Mouse (Mus musculus): ENCODE results near the gene AC129217.1. TPM values are rescaled to one million over a fixed set of nuclear protein-coding genes. Genes with fewer than 3 reads are reported as not detected.

AC129217.1 gene
- polyA plus RNA-seq, 1 experiment from 2014 or later = not detected

Other genes with a start within 250 kb of the AC129217.1 start
- gene Slc22a8, start 238.5 kb upstream of the AC129217.1 start, polyA plus RNA-seq (2014; fragmentation: Illumina TruSeq; extraction: RNeasy Lipid Tissue Mini Kit (QIAGEN cat#74804); ENCODE audit: low read depth, low replicate concordance) = 94.7 TPM
- gene Slc22a6, start 211.7 kb upstream of the AC129217.1 start, polyA plus RNA-seq (2014; fragmentation: Illumina TruSeq; extraction: RNeasy Lipid Tissue Mini Kit (QIAGEN cat#74804); ENCODE audit: low read depth, low replicate concordance) = 75.4 TPM
- gene Chrm1, start 166.0 kb upstream of the AC129217.1 start, polyA plus RNA-seq (2014; fragmentation: Illumina TruSeq; extraction: RNeasy Lipid Tissue Mini Kit (QIAGEN cat#74804); ENCODE audit: low read depth, low replicate concordance) = not detected
- gene Slc3a2, start 106.4 kb upstream of the AC129217.1 start, polyA plus RNA-seq (2014; fragmentation: Illumina TruSeq; extraction: RNeasy Lipid Tissue Mini Kit (QIAGEN cat#74804); ENCODE audit: low read depth, low replicate concordance) = 283 TPM
- gene Wdr74, start 93.9 kb upstream of the AC129217.1 start, polyA plus RNA-seq (2014; fragmentation: Illumina TruSeq; extraction: RNeasy Lipid Tissue Mini Kit (QIAGEN cat#74804); ENCODE audit: low read depth, low replicate concordance) = 6.9 TPM
- not detected for gene 1700092M07Rik, start 89.1 kb upstream of the AC129217.1 start, polyA plus RNA-seq (2014; fragmentation: Illumina TruSeq; extraction: RNeasy Lipid Tissue Mini Kit (QIAGEN cat#74804); ENCODE audit: low read depth, low replicate concordance)
- 39.9 TPM for gene Stx5a, start 88.4 kb upstream of the AC129217.1 start, polyA plus RNA-seq (2014; fragmentation: Illumina TruSeq; extraction: RNeasy Lipid Tissue Mini Kit (QIAGEN cat#74804); ENCODE audit: low read depth, low replicate concordance)
- 50.7 TPM for gene Nxf1, start 72.7 kb upstream of the AC129217.1 start, polyA plus RNA-seq (2014; fragmentation: Illumina TruSeq; extraction: RNeasy Lipid Tissue Mini Kit (QIAGEN cat#74804); ENCODE audit: low read depth, low replicate concordance)
- 44.7 TPM for gene Tmem223, start 58.8 kb upstream of the AC129217.1 start, polyA plus RNA-seq (2014; fragmentation: Illumina TruSeq; extraction: RNeasy Lipid Tissue Mini Kit (QIAGEN cat#74804); ENCODE audit: low read depth, low replicate concordance)
- 44.0 TPM for gene Tmem179b, start 55.3 kb upstream of the AC129217.1 start, polyA plus RNA-seq (2014; fragmentation: Illumina TruSeq; extraction: RNeasy Lipid Tissue Mini Kit (QIAGEN cat#74804); ENCODE audit: low read depth, low replicate concordance)
- 0.77 TPM for gene Taf6l, start 43.4 kb upstream of the AC129217.1 start, polyA plus RNA-seq (2014; fragmentation: Illumina TruSeq; extraction: RNeasy Lipid Tissue Mini Kit (QIAGEN cat#74804); ENCODE audit: low read depth, low replicate concordance)
- 71.4 TPM for gene Polr2g, start 31.2 kb upstream of the AC129217.1 start, polyA plus RNA-seq (2014; fragmentation: Illumina TruSeq; extraction: RNeasy Lipid Tissue Mini Kit (QIAGEN cat#74804); ENCODE audit: low read depth, low replicate concordance)
- gene Zbtb3, start 27.2 kb upstream of the AC129217.1 start, polyA plus RNA-seq (2014; fragmentation: Illumina TruSeq; extraction: RNeasy Lipid Tissue Mini Kit (QIAGEN cat#74804); ENCODE audit: low read depth, low replicate concordance) = 0.28 TPM
- gene Ttc9c, start 10.4 kb upstream of the AC129217.1 start, polyA plus RNA-seq (2014; fragmentation: Illumina TruSeq; extraction: RNeasy Lipid Tissue Mini Kit (QIAGEN cat#74804); ENCODE audit: low read depth, low replicate concordance) = 58.2 TPM
- gene Hnrnpul2, start 9.8 kb upstream of the AC129217.1 start, polyA plus RNA-seq (2014; fragmentation: Illumina TruSeq; extraction: RNeasy Lipid Tissue Mini Kit (QIAGEN cat#74804); ENCODE audit: low read depth, low replicate concordance) = 109 TPM
- 21.8 TPM for gene Bscl2, start 7.7 kb downstream of the AC129217.1 start, polyA plus RNA-seq (2014; fragmentation: Illumina TruSeq; extraction: RNeasy Lipid Tissue Mini Kit (QIAGEN cat#74804); ENCODE audit: low read depth, low replicate concordance)
- not detected for gene Gng3, start 9.4 kb downstream of the AC129217.1 start, polyA plus RNA-seq (2014; fragmentation: Illumina TruSeq; extraction: RNeasy Lipid Tissue Mini Kit (QIAGEN cat#74804); ENCODE audit: low read depth, low replicate concordance)
- 0.69 TPM for gene Lrrn4cl, start 21.0 kb downstream of the AC129217.1 start, polyA plus RNA-seq (2014; fragmentation: Illumina TruSeq; extraction: RNeasy Lipid Tissue Mini Kit (QIAGEN cat#74804); ENCODE audit: low read depth, low replicate concordance)
- gene Ubxn1, start 41.7 kb downstream of the AC129217.1 start, polyA plus RNA-seq (2014; fragmentation: Illumina TruSeq; extraction: RNeasy Lipid Tissue Mini Kit (QIAGEN cat#74804); ENCODE audit: low read depth, low replicate concordance) = 17.7 TPM
- 6.6 TPM for gene Uqcc3, start 51.1 kb downstream of the AC129217.1 start, polyA plus RNA-seq (2014; fragmentation: Illumina TruSeq; extraction: RNeasy Lipid Tissue Mini Kit (QIAGEN cat#74804); ENCODE audit: low read depth, low replicate concordance)
- 56.4 TPM for gene Lbhd1, start 54.0 kb downstream of the AC129217.1 start, polyA plus RNA-seq (2014; fragmentation: Illumina TruSeq; extraction: RNeasy Lipid Tissue Mini Kit (QIAGEN cat#74804); ENCODE audit: low read depth, low replicate concordance)
- not detected for gene Gm49403, start 54.2 kb downstream of the AC129217.1 start, polyA plus RNA-seq (2014; fragmentation: Illumina TruSeq; extraction: RNeasy Lipid Tissue Mini Kit (QIAGEN cat#74804); ENCODE audit: low read depth, low replicate concordance)
- 17.3 TPM for gene 1810009A15Rik, start 59.1 kb downstream of the AC129217.1 start, polyA plus RNA-seq (2014; fragmentation: Illumina TruSeq; extraction: RNeasy Lipid Tissue Mini Kit (QIAGEN cat#74804); ENCODE audit: low read depth, low replicate concordance)
- gene Gm49416, start 59.2 kb downstream of the AC129217.1 start, polyA plus RNA-seq (2014; fragmentation: Illumina TruSeq; extraction: RNeasy Lipid Tissue Mini Kit (QIAGEN cat#74804); ENCODE audit: low read depth, low replicate concordance) = not detected
- 0.32 TPM for gene Ints5, start 63.2 kb downstream of the AC129217.1 start, polyA plus RNA-seq (2014; fragmentation: Illumina TruSeq; extraction: RNeasy Lipid Tissue Mini Kit (QIAGEN cat#74804); ENCODE audit: low read depth, low replicate concordance)
- 80.0 TPM for gene Ganab, start 68.3 kb downstream of the AC129217.1 start, polyA plus RNA-seq (2014; fragmentation: Illumina TruSeq; extraction: RNeasy Lipid Tissue Mini Kit (QIAGEN cat#74804); ENCODE audit: low read depth, low replicate concordance)
- gene B3gat3, start 90.6 kb downstream of the AC129217.1 start, polyA plus RNA-seq (2014; fragmentation: Illumina TruSeq; extraction: RNeasy Lipid Tissue Mini Kit (QIAGEN cat#74804); ENCODE audit: low read depth, low replicate concordance) = 5.2 TPM
- 0.40 TPM for gene Rom1, start 99.6 kb downstream of the AC129217.1 start, polyA plus RNA-seq (2014; fragmentation: Illumina TruSeq; extraction: RNeasy Lipid Tissue Mini Kit (QIAGEN cat#74804); ENCODE audit: low read depth, low replicate concordance)
- gene Eml3, start 99.8 kb downstream of the AC129217.1 start, polyA plus RNA-seq (2014; fragmentation: Illumina TruSeq; extraction: RNeasy Lipid Tissue Mini Kit (QIAGEN cat#74804); ENCODE audit: low read depth, low replicate concordance) = 2.1 TPM
- 47.2 TPM for gene Mta2, start 112.1 kb downstream of the AC129217.1 start, polyA plus RNA-seq (2014; fragmentation: Illumina TruSeq; extraction: RNeasy Lipid Tissue Mini Kit (QIAGEN cat#74804); ENCODE audit: low read depth, low replicate concordance)
- 2.3 TPM for gene Tut1, start 124.1 kb downstream of the AC129217.1 start, polyA plus RNA-seq (2014; fragmentation: Illumina TruSeq; extraction: RNeasy Lipid Tissue Mini Kit (QIAGEN cat#74804); ENCODE audit: low read depth, low replicate concordance)
- gene Eef1g, start 137.3 kb downstream of the AC129217.1 start, polyA plus RNA-seq (2014; fragmentation: Illumina TruSeq; extraction: RNeasy Lipid Tissue Mini Kit (QIAGEN cat#74804); ENCODE audit: low read depth, low replicate concordance) = 56.6 TPM
- gene Ahnak, start 159.5 kb downstream of the AC129217.1 start, polyA plus RNA-seq (2014; fragmentation: Illumina TruSeq; extraction: RNeasy Lipid Tissue Mini Kit (QIAGEN cat#74804); ENCODE audit: low read depth, low replicate concordance) = 25.5 TPM